Mouse (Mus musculus) ovary, postnatal 36 days (tissue): Measurements from ENCODE around the gene Manba.
"Not testable (repeated sequence)": the region's sequence is repeated elsewhere in the genome, so short reads cannot be mapped to it uniquely, and the experiment has no call there.

Experiments used
- DNase-seq: peaks from one replicate; pipeline ENCODE4 v3.0.0; 2022; ENCODE audit warnings: low spot score, mixed read lengths

Manba gene

DNA sequence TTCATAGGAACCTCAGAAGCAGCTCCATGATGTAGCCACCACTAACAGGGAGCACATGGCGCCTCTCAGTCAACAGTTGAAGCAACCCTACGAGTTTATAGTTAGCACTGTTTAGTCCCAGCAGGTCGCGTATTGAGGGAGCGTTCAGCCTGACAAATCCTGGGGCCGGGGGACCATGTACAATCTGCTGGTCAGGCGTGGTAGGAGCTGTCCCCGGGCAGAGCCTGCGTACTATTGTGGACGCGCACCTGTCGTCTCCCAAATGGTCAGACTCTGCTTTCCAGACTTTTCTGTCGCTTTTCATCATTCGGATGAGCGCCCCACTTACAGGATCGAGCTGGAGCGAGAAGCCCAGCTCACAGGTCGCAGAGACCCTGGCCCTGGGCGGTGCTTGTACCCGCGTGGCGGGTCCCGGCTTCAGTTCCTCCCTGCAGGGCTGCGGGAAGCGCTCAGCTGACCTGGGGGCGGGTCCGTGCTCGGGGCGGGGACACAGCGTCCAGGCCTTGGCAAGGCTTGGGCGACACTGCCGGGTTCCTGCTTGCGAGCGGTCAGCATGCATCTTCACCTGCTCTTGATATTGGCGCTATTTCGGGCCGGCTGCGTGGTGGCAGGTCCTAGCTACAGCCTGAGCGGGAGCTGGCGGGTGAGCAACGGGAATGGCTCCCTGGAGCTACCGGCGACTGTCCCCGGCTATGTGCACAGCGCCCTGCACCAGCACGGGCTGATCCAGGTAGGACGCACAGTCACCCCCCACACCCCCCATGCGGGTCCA is at the start of gene Manba:
Manba (plus strand) TSS at position 484 of the 772 bp plus-strand sequence.
- peak; percentile 78 for DNase-seq

- no peak for DNase-seq
These were observed 48.4 kb upstream of the Manba start for GRCm38 (mm10) chr3:135436901-135437616.

- DNase-seq: peak; percentile 99
These were observed 47.5 kb upstream of the Manba start, which contains the start of gene Ube2d3 for GRCm38 (mm10) chr3:135437758-135438495. TSS of gene Ube2d3 (plus strand) at chr3:135438149.

DNA sequence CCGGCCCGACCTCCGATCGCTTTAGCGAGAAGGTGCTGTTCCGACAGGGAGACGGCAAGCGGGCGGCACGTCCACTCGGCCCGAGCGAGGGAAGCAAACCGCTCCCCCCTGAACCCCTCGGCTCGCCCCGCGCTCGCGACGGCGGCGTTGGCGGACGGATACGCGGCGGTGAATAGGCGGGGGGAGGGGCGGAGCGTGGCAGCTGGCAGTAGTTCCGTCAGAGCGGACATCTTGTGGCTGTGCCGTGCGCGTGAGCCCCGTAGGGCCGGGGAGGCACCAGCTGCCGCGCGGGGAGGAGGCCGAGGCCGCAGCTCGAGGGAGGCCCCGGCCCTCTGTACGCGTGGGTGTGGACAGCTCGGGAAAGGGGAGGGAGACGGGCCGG is 46.9 kb upstream of the Manba start:
- DNase-seq: peak; percentile 93

DNA sequence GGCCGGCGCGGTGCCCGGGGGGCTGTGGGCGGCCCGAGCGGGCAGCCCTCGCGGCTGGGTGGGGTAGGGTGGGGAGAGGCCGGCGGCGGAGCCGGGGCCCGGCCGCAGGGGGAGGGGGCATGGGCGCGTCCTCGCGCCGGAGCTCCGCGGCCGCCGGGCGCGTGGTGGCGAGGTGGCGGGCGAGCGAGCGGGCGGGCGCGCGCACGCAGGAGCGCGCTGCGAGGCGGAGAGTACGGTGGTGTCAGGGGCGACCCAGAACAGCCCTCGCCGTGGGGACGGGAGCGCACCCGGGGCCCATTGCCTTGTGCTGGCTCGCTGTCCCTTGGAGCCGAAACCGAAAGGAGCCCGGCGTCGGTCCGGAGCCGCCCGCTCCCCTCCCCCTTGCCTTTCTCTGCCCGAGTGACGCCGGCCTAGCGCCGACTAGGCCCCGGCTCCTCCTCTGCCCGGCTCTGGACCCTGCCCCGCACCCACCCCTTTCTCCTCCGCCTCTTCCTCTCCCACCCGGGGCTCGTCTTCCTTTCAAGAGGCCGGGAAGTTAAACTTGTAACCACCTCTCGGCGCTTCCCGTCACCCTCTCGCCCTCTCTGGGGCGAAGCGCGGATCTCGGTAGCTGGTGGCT is 46.4 kb upstream of the Manba start:
- peak; percentile 82 for DNase-seq

- no peak for DNase-seq
These were observed 45.8 kb upstream of the Manba start for GRCm38 (mm10) chr3:135439651-135440050.

- DNase-seq: peak; percentile 14
These were observed 45.2 kb upstream of the Manba start for GRCm38 (mm10) chr3:135440221-135440620.

DNA sequence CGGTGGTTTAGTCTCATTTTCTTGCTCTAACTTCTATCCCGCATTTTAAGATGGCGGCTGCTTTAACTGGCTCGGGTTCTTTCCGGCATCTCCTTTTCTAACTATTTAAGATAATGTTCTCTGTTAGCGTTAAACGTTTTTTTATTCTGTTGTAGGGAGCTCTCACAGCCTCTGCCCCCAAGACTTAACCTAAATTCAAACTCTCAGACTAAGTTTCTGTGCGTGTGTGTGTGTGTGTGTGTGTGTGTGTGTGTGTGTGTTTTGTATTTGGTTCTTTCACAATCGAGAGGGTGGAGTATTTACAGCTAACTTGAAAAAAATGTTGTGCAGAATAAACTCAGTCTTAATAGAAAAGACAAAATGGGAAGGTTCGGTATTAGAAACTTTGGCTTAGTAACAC is 44.8 kb upstream of the Manba start:
- DNase-seq: no peak

DNA sequence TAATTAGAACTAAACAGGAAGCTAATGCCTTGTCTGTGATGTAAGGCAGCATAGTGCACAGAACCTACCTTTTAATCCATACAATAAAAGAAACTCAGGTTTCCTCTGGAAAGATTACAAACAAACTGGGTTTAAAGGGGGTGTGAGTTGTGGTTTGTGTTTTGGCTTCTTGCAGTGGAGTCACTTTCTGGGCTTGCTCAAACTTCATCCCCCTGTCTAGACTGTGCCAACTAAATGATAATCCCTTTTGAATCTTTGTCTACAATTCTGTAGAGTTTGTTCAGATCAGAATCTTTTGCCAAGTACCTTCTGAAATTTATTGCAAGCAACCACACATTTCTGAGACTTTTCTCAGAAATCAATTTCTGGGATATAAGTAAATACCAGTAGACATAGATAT is 40.5 kb upstream of the Manba start:
- no peak for DNase-seq

GRCm38 (mm10) chr3:135458981-135459380 is 26.4 kb upstream of the Manba start:
- DNase-seq: no peak

- no peak for DNase-seq
These were observed 17.0 kb upstream of the Manba start for GRCm38 (mm10) chr3:135468402-135468801.

DNA sequence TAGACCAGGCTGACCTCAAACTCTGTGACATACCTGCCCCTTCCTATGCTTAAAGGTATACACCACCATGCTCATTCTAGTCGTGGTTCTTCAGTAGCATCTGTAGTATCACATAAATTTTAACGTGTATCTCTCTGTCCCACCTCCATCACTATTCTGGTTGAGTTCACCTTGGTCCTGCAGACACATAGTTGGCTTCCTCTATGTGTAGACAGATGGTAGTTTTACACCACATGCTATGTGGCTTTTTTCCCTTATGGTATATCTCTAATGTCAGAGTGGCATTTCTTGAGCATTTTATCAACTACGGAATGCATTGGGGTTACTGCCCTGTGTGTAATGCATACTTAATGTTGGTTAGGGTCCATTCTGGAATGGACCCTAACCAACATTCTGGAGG is 16.3 kb upstream of the Manba start:
- DNase-seq: no peak

- peak; percentile 35 for DNase-seq
These were observed 15.4 kb upstream of the Manba start for GRCm38 (mm10) chr3:135469974-135470373.

DNA sequence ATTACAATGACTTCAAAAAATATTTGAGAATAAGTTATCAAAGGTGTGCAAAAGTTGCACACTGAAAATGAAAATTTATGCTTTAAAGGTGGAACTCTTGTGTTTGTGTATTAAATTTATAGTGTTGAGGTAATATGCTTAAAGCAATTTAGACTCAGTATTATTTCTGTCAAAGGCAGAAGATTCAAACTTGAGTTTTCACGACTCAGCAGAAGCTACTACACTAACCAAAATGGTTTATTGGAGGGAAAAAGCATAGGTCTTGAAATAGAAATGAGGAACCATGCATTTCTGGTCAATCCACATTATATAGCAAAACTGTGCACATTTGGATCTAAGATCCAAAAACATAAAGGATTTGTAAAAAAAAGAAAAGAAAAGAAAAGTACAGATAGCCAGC is 14.6 kb upstream of the Manba start:
- DNase-seq: no peak

DNA sequence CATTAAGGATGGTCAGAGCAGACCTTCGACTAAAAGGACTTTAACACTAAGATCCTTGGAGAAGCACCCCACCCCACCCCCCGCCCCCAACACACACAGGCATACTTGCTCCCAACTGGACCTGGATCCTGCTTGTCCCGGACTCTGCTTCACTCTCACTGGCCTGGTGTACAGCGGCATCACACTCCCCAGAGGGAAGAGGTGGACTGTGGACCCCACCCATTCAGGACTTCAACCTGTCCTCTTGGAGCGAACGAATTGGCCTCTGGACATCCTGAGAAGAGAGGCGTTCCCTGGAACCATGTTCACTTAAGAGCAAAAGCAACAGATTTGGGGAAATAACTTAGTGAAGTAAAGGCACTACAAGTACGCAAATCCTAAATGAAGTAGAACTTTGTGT is 10.4 kb upstream of the Manba start:
- no peak for DNase-seq

- no peak for DNase-seq
These were observed 9.1 kb upstream of the Manba start for GRCm38 (mm10) chr3:135476286-135476685.

GRCm38 (mm10) chr3:135476977-135477376 is 8.4 kb upstream of the Manba start:
- DNase-seq: no peak

DNA sequence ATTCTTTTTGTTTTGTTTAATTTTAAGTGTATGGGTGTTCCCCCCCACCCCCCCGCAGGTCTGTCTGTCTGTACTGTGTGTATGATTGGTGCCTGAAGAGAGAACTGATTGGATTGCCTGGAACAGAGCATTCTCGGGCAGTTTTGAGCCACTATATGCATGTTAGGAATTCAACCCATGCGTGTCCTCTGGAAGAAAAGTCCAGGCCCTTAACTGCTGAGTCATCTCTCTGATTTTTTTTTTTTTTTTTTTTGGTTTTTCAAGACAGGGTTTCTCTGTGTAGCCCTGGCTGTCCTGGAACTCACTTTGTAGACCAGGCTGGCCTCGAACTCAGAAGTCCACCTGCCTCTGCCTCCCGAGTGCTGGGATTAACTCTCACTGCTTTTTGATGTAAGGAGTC is 6.3 kb upstream of the Manba start:
- not testable (repeated sequence) for DNase-seq

- DNase-seq: no peak
These were observed 4.6 kb upstream of the Manba start for GRCm38 (mm10) chr3:135480767-135481166.

DNA sequence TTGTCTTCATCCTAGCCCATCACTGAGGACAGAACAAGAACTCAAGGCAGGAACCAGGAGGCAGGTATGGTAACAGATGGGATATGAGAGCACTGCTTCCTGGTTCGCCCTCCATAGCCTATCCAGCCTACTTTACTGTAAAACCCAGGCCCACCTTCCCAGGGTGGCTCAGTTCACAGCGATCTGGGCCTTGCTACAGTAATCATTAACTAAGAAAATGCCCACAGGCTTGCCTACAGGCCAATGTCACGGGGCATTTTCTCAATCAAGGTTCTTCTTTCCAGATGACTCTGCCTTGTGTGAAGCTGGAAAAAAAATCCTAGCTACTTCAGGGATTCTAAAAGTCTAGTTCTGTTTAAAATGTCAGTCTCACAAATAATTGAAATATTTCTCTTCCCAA is 3.8 kb upstream of the Manba start:
- no peak for DNase-seq

DNA sequence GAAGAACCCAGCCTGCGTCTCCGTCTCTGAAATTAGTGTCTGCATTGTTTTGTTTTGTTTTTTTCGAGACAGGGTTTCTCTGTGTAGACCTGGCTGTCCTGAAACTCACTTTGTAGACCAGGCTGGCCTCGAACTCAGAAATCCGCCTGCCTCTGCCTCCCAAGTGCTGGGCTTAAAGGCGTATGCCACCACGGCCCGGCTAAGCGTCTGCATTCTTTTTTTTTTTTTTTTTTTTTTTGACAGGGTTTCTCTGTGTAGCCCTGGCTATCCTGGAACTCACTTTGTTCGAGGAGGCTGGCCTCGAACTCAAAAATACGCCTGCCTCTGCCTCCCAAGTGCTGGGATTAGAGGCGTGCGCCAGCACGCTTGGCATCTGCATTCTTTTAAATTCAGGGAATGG is 761 bp upstream of the Manba start:
- DNase-seq: not testable (repeated sequence)

- no peak for DNase-seq
These were observed 460 bp downstream of the Manba start for GRCm38 (mm10) chr3:135485900-135486241.
